Mouse (Mus musculus) heart, adult 18-20 months (tissue): ENCODE results near the gene Mdm2. TPM values are rescaled to one million over a fixed set of nuclear protein-coding genes. Genes with fewer than 3 reads are reported as not detected.
A peak's percentile ranks its signal among the peaks of the same experiment; 100 is the strongest.
"Not testable (repeated sequence)": the region's sequence is repeated elsewhere in the genome, so short reads cannot be mapped to it uniquely, and the experiment has no call there.

Source experiments
- DNase-seq, 2 experiments: peaks; one replicate each; pipeline ENCODE4 v3.0.0; 2021 to 2022; ENCODE audit warnings: mixed read lengths in 1 of 2
- total RNA-seq, 2 experiments: library from RNA; stranded (reverse); gene quantifications; 2 replicates each; pipeline ENCODE4 v1.2.3; 2021

The Mdm2 gene
- total RNA-seq, 2 experiments from 2014 or later, result 51.1 to 53.6 TPM

DNA sequence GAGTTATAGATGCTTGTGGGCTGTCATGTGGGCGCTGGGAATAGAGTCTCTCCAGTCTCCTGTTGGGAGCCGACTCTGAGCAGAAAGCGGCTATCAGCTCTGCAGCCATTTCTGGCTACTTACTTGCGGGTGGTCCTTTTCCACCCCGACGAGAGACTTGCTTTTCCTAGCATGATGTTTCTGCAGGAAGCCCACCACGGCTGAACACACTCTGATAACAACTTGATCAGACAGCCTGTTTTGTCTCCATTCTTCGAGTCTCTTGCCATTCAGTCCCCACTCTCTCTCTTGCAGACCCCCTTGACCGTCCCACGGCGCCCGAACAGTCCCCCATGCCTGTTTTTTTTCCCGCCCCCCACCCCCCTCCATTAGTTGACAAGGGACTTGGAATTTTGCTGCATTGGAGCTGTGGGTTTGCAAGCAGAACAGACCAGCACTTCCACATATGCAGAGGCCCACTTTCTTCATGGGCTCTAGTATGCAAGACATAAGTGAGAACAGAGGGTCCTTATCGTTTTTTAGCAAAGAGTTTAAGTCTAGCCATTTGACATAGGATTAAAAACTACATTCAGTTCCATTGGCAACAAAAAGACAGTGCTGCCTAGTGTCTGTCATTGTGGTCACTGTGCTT, 22.5 kb upstream of the Mdm2 start:
- DNase-seq, result no peak

DNA sequence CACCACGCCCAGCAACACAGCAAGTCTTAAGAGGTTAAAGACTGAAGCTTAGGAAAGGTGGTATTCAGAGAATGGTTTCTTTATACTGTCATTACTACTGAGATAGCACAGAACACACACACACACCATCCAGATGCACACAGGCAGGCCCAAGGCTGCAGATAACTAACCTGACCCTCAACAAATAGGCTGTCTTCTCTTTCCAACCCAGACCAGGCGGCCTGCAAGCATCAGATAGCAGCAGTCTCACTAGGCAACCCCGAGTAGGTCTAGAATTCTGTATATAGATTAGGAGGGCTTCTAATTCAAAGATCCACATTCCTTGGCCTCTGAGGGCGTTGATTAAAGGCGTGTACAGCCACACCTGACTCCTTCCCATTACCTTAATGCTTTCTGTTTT, 21.6 kb upstream of the Mdm2 start:
- no peak for DNase-seq

DNA sequence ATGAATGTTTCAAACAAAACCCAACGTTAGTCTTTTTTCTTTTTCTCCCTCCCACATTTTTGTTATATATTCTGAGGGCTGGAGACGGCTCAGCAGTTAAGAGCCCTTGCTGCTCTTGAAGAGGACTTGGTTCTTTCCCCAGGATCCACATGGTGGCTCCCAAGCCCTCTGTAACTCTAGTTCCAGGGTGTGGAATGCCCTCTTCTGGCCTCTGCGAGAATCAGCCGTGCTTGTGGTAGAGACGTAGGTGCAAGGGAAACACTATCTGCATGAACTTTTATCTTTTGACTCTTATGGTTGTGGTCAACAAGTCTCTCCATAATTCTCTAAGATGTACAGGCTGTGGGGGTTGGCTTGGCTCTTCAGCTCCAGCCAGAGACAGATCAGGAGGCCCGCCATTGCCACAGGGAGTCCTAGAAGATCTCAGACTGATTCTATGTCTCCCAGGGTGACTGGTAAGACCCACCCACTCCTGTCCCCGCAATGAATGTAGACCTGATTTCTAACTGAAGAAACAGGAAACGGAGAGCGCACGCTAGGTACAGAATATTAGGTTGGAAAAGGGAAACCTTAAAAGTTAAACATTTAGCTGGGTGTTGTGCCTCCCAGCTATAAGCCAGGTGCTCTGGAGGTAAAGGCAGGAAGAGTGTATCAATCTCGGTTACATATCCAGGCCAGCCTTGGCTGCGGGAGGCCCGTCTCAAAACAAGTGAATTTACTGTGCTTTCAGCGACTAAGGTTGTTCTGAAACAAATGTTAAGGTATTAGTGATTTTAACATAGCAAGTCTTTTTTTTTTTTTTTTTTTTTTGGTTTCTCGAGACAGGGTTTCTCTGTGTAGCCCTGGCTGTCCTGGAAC, 20.9 kb upstream of the Mdm2 start:
- peak; percentile 61 to 67 for DNase-seq

- no peak for DNase-seq
Measured at GRCm38 (mm10) chr10:117730637-117731203, 20.2 kb upstream of the Mdm2 start.

DNA sequence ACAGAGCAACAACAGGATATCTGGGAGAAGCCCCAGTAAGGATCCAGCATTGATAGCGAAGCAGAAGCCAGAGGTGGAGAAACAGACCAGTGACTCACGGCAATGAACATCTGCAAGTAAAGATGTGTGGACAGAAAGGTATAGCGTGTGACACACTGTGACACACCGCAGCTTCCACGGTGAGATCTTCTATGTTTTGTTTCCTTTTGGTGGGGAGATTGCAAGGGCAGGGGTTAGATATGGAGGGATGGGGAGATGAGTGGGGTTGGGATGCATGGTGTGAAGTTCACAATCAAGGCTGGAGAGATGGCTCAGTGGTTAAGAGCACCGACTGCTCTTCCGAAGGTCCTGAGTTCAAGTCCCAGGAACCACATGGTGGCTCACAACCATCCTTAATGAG, 19.6 kb upstream of the Mdm2 start:
- no peak for DNase-seq

DNA sequence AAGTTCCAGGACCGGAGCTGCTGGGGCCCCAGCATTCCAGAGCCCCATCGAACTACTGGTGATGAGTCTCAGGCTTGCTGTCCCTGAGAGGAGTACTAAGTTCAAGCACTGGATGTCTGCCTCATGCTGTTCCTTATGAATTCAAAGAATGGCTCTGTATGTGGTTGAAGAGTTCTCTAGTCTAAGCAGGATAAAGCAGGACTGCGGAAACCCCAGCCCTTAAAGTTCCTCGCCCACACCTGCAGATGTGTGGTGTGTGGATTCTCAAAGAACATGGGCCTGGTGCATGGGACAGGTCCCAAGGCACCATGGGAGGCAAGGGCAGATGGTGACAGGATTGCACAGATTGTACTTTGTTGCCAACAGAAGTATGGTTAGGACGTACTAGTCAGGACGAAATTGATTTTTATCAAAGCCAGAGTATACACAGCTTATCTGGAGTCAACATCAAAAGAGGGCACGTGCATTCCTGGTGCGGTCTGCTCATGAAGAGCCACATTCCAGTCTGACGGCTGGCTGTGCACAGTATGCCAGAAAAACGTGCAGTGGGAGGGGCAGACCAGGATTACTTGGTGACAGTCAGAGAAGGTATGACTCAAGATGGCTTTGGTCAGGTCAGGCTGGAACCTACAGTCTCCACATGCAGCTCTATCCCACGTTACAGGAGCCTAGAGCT, 18.7 kb upstream of the Mdm2 start:
- DNase-seq, result no peak

GRCm38 (mm10) chr10:117728574-117728973, 18.0 kb upstream of the Mdm2 start:
- DNase-seq, result no peak

GRCm38 (mm10) chr10:117727518-117728110, 17.1 kb upstream of the Mdm2 start:
- no peak for DNase-seq

- DNase-seq, result no peak
Measured at GRCm38 (mm10) chr10:117726888-117727385, 16.4 kb upstream of the Mdm2 start.

GRCm38 (mm10) chr10:117726350-117726749, 15.8 kb upstream of the Mdm2 start:
- DNase-seq, result no peak

GRCm38 (mm10) chr10:117725671-117726070, 15.1 kb upstream of the Mdm2 start:
- no peak for DNase-seq

GRCm38 (mm10) chr10:117724804-117725361, 14.3 kb upstream of the Mdm2 start:
- DNase-seq, result no peak

GRCm38 (mm10) chr10:117724136-117724718, 13.7 kb upstream of the Mdm2 start:
- no peak for DNase-seq

- DNase-seq, result peak; percentile 42 to 65
Measured at GRCm38 (mm10) chr10:117718161-117719119, 7.9 kb upstream of the Mdm2 start.

GRCm38 (mm10) chr10:117717583-117717982, 7.0 kb upstream of the Mdm2 start:
- DNase-seq, result peak; percentile 65 to 72

DNA sequence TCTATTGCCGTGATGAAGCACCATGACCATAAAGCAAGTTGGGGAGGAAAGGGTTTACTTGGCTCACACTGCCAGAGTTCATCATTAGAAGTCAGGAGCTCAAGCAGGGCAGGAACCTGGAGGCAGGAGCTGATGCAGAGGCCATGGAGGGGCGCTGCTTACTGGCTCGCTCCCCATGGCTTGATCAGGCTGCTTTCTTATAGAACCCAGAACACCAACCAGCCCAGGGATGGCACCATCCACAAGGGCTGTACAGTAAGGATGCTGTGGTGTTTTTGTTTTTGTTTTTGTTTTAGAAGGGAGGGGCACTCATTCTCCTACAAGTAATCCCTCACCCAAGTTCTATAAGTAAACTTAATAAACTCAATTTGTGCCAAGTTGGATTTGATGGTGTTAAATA, 6.1 kb upstream of the Mdm2 start:
- no peak for DNase-seq

DNA sequence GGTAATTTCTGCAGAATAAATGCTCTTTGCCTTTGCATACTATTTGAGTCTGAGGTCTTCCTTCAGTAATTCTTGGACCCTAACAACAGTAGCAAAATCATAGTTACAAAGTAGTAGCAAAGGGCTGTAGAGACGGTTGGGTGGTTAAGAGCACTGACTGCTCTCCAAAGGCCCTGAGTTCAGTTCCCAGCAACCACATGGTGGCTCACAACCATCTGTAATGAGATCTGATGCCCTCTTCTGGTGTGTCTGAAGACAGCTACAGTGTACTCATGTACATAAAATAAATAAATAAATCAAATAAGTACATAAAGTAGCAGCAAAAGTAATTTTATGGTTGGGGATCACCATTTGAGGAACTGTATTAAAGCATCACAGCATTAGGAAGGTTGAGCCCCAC, 5.1 kb upstream of the Mdm2 start:
- not testable (repeated sequence) for DNase-seq

DNA sequence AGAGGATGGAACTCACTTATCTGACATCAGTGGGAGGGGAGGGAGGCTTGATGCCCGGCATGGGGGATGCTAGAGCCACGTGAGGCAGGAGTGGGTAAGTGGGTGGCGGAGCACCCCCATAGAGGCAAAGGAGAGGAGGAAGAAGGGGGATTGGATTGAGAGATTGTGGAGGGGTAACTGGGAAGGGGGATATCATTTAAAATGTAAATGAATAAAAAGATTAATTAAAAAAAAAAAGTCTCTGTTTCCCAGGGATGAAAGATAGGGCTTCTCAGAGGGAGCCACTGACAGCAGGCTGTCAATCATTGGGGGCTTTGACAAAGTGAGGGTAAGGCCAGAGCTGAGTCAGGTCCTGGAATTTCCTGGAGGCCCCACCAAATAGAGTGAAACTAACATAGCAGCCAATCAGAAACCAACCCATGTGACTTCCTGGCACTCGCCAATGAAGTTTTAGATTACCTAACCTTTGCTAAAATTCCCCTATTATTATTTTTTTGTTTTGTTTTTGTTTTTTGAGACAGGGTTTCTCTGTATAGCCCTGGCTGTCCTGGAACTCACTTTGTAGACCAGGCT, 4.5 kb upstream of the Mdm2 start:
- DNase-seq, result no peak

GRCm38 (mm10) chr10:117714048-117714545, 3.5 kb upstream of the Mdm2 start:
- no peak for DNase-seq

DNA sequence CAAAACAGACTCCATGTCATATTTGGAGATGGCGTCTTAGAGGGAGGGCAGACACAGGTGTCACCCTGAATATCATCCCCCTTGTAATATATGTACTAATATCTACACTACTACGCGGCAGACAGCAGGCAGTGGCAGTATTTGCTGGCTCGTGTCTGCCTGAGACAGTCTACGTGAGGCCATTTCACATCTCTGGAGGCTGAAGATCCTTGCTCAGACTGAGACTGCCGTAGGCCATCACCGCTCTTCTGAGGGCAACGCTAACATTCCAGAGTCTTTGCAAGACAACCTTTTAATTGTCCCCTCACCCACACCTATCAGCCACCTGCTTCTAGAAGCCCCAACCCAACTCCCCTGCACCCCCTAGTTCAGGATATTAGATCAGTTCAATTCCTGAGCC, 2.9 kb upstream of the Mdm2 start:
- no peak for DNase-seq
